Mouse (Mus musculus) spleen, adult 10 weeks (tissue): Measurements from ENCODE around the gene Olfr968. TPM values are rescaled to one million over a fixed set of nuclear protein-coding genes. Genes with fewer than 3 reads are reported as not detected.

ENCODE experiments used
- polyA plus RNA-seq: library from polyadenylated mRNA; stranded (reverse); fragments of 350-450 nt; fragmentation: Illumina TruSeq; extraction: RNeasy Lipid Tissue Mini Kit (QIAGEN cat#74804); gene quantifications from one replicate; pipeline ENCODE4 v1.2.3, GENCODE M21; 2015; ENCODE audit warnings: low replicate concordance; ENCODE audit not compliant: insufficient read depth

Gene Olfr968
- polyA plus RNA-seq, result not detected

GRCm38 (mm10) chr9:39783153-39783552, at the start of gene Olfr968:
Gene Olfr968 (minus strand): TSS chr9:39783253.

GRCm38 (mm10) chr9:39808560-39808959, 25.5 kb upstream of the Olfr968 start, which contains the start of gene Olfr970:
Gene Olfr970 (plus strand): TSS chr9:39808860.

GRCm38 (mm10) chr9:39790558-39790957, 7.5 kb upstream of the Olfr968 start, which contains the start of gene Olfr969:
Gene Olfr969 (plus strand): TSS chr9:39790945.

GRCm38 (mm10) chr9:39745949-39746348, 37.1 kb downstream of the Olfr968 start, which contains the start of gene Olfr967:
Gene Olfr967 (plus strand): TSS chr9:39746249.

GRCm38 (mm10) chr9:39730678-39731077, 52.4 kb downstream of the Olfr968 start, which contains the start of gene Olfr150:
Gene Olfr150 (plus strand): TSS chr9:39730978.

Other genes with a start within 250 kb of the Olfr968 start
- gene Olfr958, start 229.2 kb downstream of the Olfr968 start, polyA plus RNA-seq, result not detected
- not detected for gene Olfr959, start 207.7 kb downstream of the Olfr968 start, polyA plus RNA-seq
- 0.11 TPM for gene AW551984, start 178.8 kb downstream of the Olfr968 start, polyA plus RNA-seq
- not detected for gene Olfr148, start 172.6 kb downstream of the Olfr968 start, polyA plus RNA-seq
- not detected for gene Olfr960, start 161.9 kb downstream of the Olfr968 start, polyA plus RNA-seq
- not detected for gene Olfr961, start 138.2 kb downstream of the Olfr968 start, polyA plus RNA-seq
- gene Olfr963, start 116.0 kb downstream of the Olfr968 start, polyA plus RNA-seq, result not detected
- gene Olfr149, start 76.1 kb downstream of the Olfr968 start, polyA plus RNA-seq, result not detected
- not detected for gene Olfr965, start 71.9 kb downstream of the Olfr968 start, polyA plus RNA-seq
- gene Olfr150, start 52.3 kb downstream of the Olfr968 start, polyA plus RNA-seq, result not detected
- not detected for gene Olfr967, start 37.0 kb downstream of the Olfr968 start, polyA plus RNA-seq
- not detected for gene Olfr969, start 7.7 kb upstream of the Olfr968 start, polyA plus RNA-seq
- not detected for gene Olfr970, start 25.6 kb upstream of the Olfr968 start, polyA plus RNA-seq
- gene Olfr971, start 53.6 kb upstream of the Olfr968 start, polyA plus RNA-seq, result not detected
- not detected for gene Olfr972, start 83.2 kb upstream of the Olfr968 start, polyA plus RNA-seq
- gene Olfr229, start 124.1 kb upstream of the Olfr968 start, polyA plus RNA-seq, result not detected
- not detected for gene Olfr974, start 154.2 kb upstream of the Olfr968 start, polyA plus RNA-seq
- not detected for gene Olfr975, start 168.8 kb upstream of the Olfr968 start, polyA plus RNA-seq
- gene Olfr976, start 177.9 kb upstream of the Olfr968 start, polyA plus RNA-seq, result not detected
- not detected for gene Olfr978, start 208.9 kb upstream of the Olfr968 start, polyA plus RNA-seq
- not detected for gene Olfr979, start 220.2 kb upstream of the Olfr968 start, polyA plus RNA-seq
- gene Olfr980, start 226.3 kb upstream of the Olfr968 start, polyA plus RNA-seq, result not detected
- not detected for gene Olfr981, start 238.2 kb upstream of the Olfr968 start, polyA plus RNA-seq